Mouse (Mus musculus) hindbrain, embryonic 12.5 days (tissue): ENCODE results near the gene Mier1. TPM values are rescaled to one million over a fixed set of nuclear protein-coding genes. Genes with fewer than 3 reads are reported as not detected.

Experiments used
- ATAC-seq: fragments of 200-750 bp; cut with Nextera tagmentation; 2 replicates; pipeline ENCODE4 v1.8.0; 2017; ENCODE audit warnings: moderate TSS enrichment; ENCODE audit not compliant: low FRiP score
- H3K27ac ChIP-seq: fragments of 300-500 bp; sonication (generic); 2 replicates; pipeline ENCODE4 v1.5.1; 2016; ENCODE audit warnings: mild to moderate bottlenecking
- H3K27me3 ChIP-seq: fragments of 300-500 bp; sonication (generic); 2 replicates; pipeline ENCODE4 v1.6.1; 2016; ENCODE audit warnings: mild to moderate bottlenecking
- H3K36me3 ChIP-seq: fragments of 300-500 bp; sonication (generic); 2 replicates; pipeline ENCODE4 v1.6.1; 2016; ENCODE audit warnings: mild to moderate bottlenecking
- H3K4me1 ChIP-seq: fragments of 300-500 bp; sonication (generic); 2 replicates; pipeline ENCODE4 v1.6.1; 2016
- H3K4me2 ChIP-seq: fragments of 300-500 bp; sonication (generic); replicated peaks from 2 replicates; pipeline ENCODE4 v1.6.1; 2016; ENCODE audit warnings: mild to moderate bottlenecking
- H3K4me3 ChIP-seq: fragments of 300-500 bp; sonication (generic); 2 replicates; pipeline ENCODE4 v1.5.1; 2016; ENCODE audit warnings: mild to moderate bottlenecking
- H3K9ac ChIP-seq: fragments of 300-500 bp; sonication (generic); 2 replicates; pipeline ENCODE4 v1.6.1; 2016; ENCODE audit warnings: mild to moderate bottlenecking, moderate library complexity
- H3K9me3 ChIP-seq: fragments of 300-500 bp; sonication (generic); replicated peaks from 2 replicates; pipeline ENCODE4 v1.6.1; 2016; ENCODE audit warnings: mild to moderate bottlenecking
- WGBS: fragments of 180-500 bp; shearing (Covaris S2); methylation state at CpG from one replicate; pipeline ENCODE4 v1.1.7; 2016; 5-methylcytosine and 5-hydroxymethylcytosine counted together
- polyA plus RNA-seq: library from polyadenylated mRNA; unstranded; fragments of >200 nt; fragmentation: Nextera tagmentation; extraction: Ambion mirVana; gene quantifications from 2 replicates; pipeline ENCODE4 v1.2.1, GENCODE M21; 2016

The Mier1 gene
- polyA plus RNA-seq, 1 experiment from 2014 or later = 46.1 TPM

GRCm38 (mm10) chr4:103173507-103173906 lies 59.3 kb downstream of the Mier1 start:
- H3K36me3 ChIP-seq = peaks cover 28% of the 10 kb centered on the region
- no peak for ATAC-seq

GRCm38 (mm10) chr4:103174001-103174400 lies 59.8 kb downstream of the Mier1 start:
- Histone ChIP-seq H3K9ac (no peak overlapping the region), H3K9me3 (no peaks in the 10 kb centered on the region), H3K4me1 (no peaks in the 10 kb centered on the region), H3K4me2 (no peak overlapping the region), H3K27me3 (no peaks in the 10 kb centered on the region), H3K27ac (no peak overlapping the region), H3K36me3 (peaks cover 28% of the 10 kb centered on the region), H3K4me3 (no peak overlapping the region)
- ATAC-seq = no peak
- 77% methylated on average over 7 of the region's 7 CpGs for WGBS

More at GRCm38 (mm10) chr4:103173507-103173906, 59.3 kb downstream of the Mier1 start:
- Histone ChIP-seq H3K4me3 (no peak overlapping the region), H3K9ac (no peak overlapping the region), H3K9me3 (no peaks in the 10 kb centered on the region), H3K27ac (no peak overlapping the region), H3K27me3 (no peaks in the 10 kb centered on the region), H3K4me1 (no peaks in the 10 kb centered on the region), H3K4me2 (no peak overlapping the region)
- WGBS = 77% methylated on average over 6 of the region's 6 CpGs

GRCm38 (mm10) chr4:103177681-103178080 lies 63.5 kb downstream of the Mier1 start:
- no peak for ATAC-seq
- no peaks in the 10 kb centered on the region for H3K27me3 ChIP-seq
- H3K4me3 ChIP-seq = no peak overlapping the region
- H3K36me3 ChIP-seq = peaks cover 16% of the 10 kb centered on the region
- peaks cover 18% of the 10 kb centered on the region for H3K4me1 ChIP-seq
- no peak overlapping the region for H3K4me2 ChIP-seq
- no peaks in the 10 kb centered on the region for H3K9me3 ChIP-seq
- no peak overlapping the region for H3K9ac ChIP-seq
- WGBS = 88% methylated on average over 1 of the region's 1 CpGs
- H3K27ac ChIP-seq = no peak overlapping the region

GRCm38 (mm10) chr4:103178635-103179318 lies 64.6 kb downstream of the Mier1 start:
- Histone ChIP-seq H3K4me3 (no peak overlapping the region), H3K9me3 (no peaks in the 10 kb centered on the region), H3K36me3 (peaks cover 21% of the 10 kb centered on the region), H3K27ac (no peak overlapping the region), H3K4me2 (no peak overlapping the region), H3K27me3 (no peaks in the 10 kb centered on the region), H3K9ac (no peak overlapping the region), H3K4me1 (peaks cover 18% of the 10 kb centered on the region)
- WGBS = 84% methylated on average over 7 of the region's 7 CpGs
- no peak for ATAC-seq

- no peak for ATAC-seq
- Histone ChIP-seq H3K9me3 (no peaks in the 10 kb centered on the region), H3K9ac (no peak overlapping the region), H3K4me3 (no peak overlapping the region), H3K27ac (no peak overlapping the region), H3K36me3 (peaks cover 20% of the 10 kb centered on the region), H3K27me3 (no peaks in the 10 kb centered on the region), H3K4me1 (peaks cover 18% of the 10 kb centered on the region), H3K4me2 (no peak overlapping the region)
- WGBS = 53% methylated on average over 3 of the region's 3 CpGs
These were observed 65.4 kb downstream of the Mier1 start for GRCm38 (mm10) chr4:103179581-103179980.

GRCm38 (mm10) chr4:103180300-103180888 lies 66.2 kb downstream of the Mier1 start:
- no peaks in the 10 kb centered on the region for H3K9me3 ChIP-seq
- peak; percentile 43 for ATAC-seq
- no peaks in the 10 kb centered on the region for H3K27me3 ChIP-seq
- 57% methylated on average over 8 of the region's 8 CpGs for WGBS
- no peak overlapping the region for H3K9ac ChIP-seq
- H3K4me1 ChIP-seq = peaks cover 18% of the 10 kb centered on the region
- no peak overlapping the region for H3K4me2 ChIP-seq
- no peak overlapping the region for H3K27ac ChIP-seq
- no peak overlapping the region for H3K4me3 ChIP-seq
- H3K36me3 ChIP-seq = peaks cover 18% of the 10 kb centered on the region; the same call in 1 of the 2 replicates

- 91% methylated on average over 8 of the region's 8 CpGs for WGBS
- H3K36me3 ChIP-seq = peaks cover 56% of the 10 kb centered on the region
- no peaks in the 10 kb centered on the region for H3K27me3 ChIP-seq
- no peak overlapping the region for H3K4me3 ChIP-seq
- H3K9ac ChIP-seq = no peak overlapping the region
- ATAC-seq = no peak
- no peak overlapping the region for H3K27ac ChIP-seq
- H3K9me3 ChIP-seq = no peaks in the 10 kb centered on the region
- no peaks in the 10 kb centered on the region for H3K4me1 ChIP-seq
- H3K4me2 ChIP-seq = no peak overlapping the region
These were observed 74.8 kb downstream of the Mier1 start for GRCm38 (mm10) chr4:103188786-103189640.

GRCm38 (mm10) chr4:103192421-103192820 lies 78.2 kb downstream of the Mier1 start:
- Histone ChIP-seq H3K4me1 (no peaks in the 10 kb centered on the region), H3K9me3 (no peaks in the 10 kb centered on the region), H3K9ac (no peak overlapping the region), H3K4me2 (no peak overlapping the region), H3K36me3 (peaks cover 48% of the 10 kb centered on the region), H3K4me3 (no peak overlapping the region), H3K27me3 (no peaks in the 10 kb centered on the region), H3K27ac (no peak overlapping the region)
- no peak for ATAC-seq
- WGBS = 78% methylated on average over 2 of the region's 2 CpGs

GRCm38 (mm10) chr4:103197401-103197800 lies 83.2 kb downstream of the Mier1 start:
- Histone ChIP-seq H3K27ac (no peak overlapping the region), H3K4me2 (no peak overlapping the region), H3K36me3 (peaks cover 31% of the 10 kb centered on the region), H3K4me3 (no peak overlapping the region), H3K9ac (no peak overlapping the region), H3K4me1 (no peaks in the 10 kb centered on the region), H3K27me3 (no peaks in the 10 kb centered on the region), H3K9me3 (no peaks in the 10 kb centered on the region)
- WGBS = 96% methylated on average over 8 of the region's 8 CpGs
- no peak for ATAC-seq

- H3K27ac ChIP-seq = no peak overlapping the region
- no peak overlapping the region for H3K9ac ChIP-seq
- H3K4me2 ChIP-seq = no peak overlapping the region
- no peaks in the 10 kb centered on the region for H3K9me3 ChIP-seq
- ATAC-seq = no peak
- H3K27me3 ChIP-seq = no peaks in the 10 kb centered on the region
- no peaks in the 10 kb centered on the region for H3K4me1 ChIP-seq
- peaks cover 20% of the 10 kb centered on the region for H3K36me3 ChIP-seq
- WGBS = 45% methylated on average over 4 of the region's 4 CpGs
- H3K4me3 ChIP-seq = no peak overlapping the region
These were observed 84.9 kb downstream of the Mier1 start for GRCm38 (mm10) chr4:103199086-103199485.

- Histone ChIP-seq H3K9me3 (no peaks in the 10 kb centered on the region), H3K4me2 (no peak overlapping the region), H3K27me3 (no peaks in the 10 kb centered on the region), H3K27ac (no peak overlapping the region), H3K9ac (no peak overlapping the region), H3K36me3 (peaks cover 24% of the 10 kb centered on the region), H3K4me3 (no peak overlapping the region), H3K4me1 (no peaks in the 10 kb centered on the region)
- WGBS = 95% methylated on average over 1 of the region's 1 CpGs
- no peak for ATAC-seq
These were observed 85.9 kb downstream of the Mier1 start for GRCm38 (mm10) chr4:103200046-103200445.

- peaks cover 36% of the 10 kb centered on the region for H3K36me3 ChIP-seq
- no peak overlapping the region for H3K9ac ChIP-seq
- no peak overlapping the region for H3K27ac ChIP-seq
- H3K9me3 ChIP-seq = no peaks in the 10 kb centered on the region
- no peak for ATAC-seq
- H3K27me3 ChIP-seq = no peaks in the 10 kb centered on the region
- 85% methylated on average over 2 of the region's 2 CpGs for WGBS
- no peaks in the 10 kb centered on the region for H3K4me1 ChIP-seq
- no peak overlapping the region for H3K4me3 ChIP-seq
- no peak overlapping the region for H3K4me2 ChIP-seq
These were observed 89.5 kb downstream of the Mier1 start for GRCm38 (mm10) chr4:103203646-103204045.
